Mouse (Mus musculus) heart, embryonic 11.5 days (tissue): ENCODE results near the gene Sdk1. TPM values are rescaled to one million over a fixed set of nuclear protein-coding genes. Genes with fewer than 3 reads are reported as not detected.

Experiments used
- ATAC-seq: fragments of 200-750 bp; cut with Nextera tagmentation; replicated peaks from 2 replicates; pipeline ENCODE4 v1.8.0; 2017; ENCODE audit warnings: moderate library complexity; ENCODE audit not compliant: insufficient number of reproducible peaks, low FRiP score, low TSS enrichment
- H3K27ac ChIP-seq: fragments of 300-500 bp; sonication (generic); 2 replicates; pipeline ENCODE4 v1.5.1; 2014; ENCODE audit warnings: mild to moderate bottlenecking, low read depth, low read length
- H3K27me3 ChIP-seq: fragments of 300-500 bp; sonication (generic); 2 replicates; pipeline ENCODE4 v1.6.1; 2014; ENCODE audit warnings: mild to moderate bottlenecking, low read length, mixed read lengths; ENCODE audit not compliant: control insufficient read depth, insufficient read depth
- H3K36me3 ChIP-seq: fragments of 300-500 bp; sonication (generic); 2 replicates; pipeline ENCODE4 v1.6.1; 2014; ENCODE audit warnings: mild to moderate bottlenecking, low read length, moderate library complexity, mixed read lengths; ENCODE audit not compliant: control insufficient read depth, insufficient read depth
- H3K4me1 ChIP-seq: fragments of 300-500 bp; sonication (generic); 2 replicates; pipeline ENCODE4 v1.6.1; 2014; ENCODE audit warnings: low read length; ENCODE audit not compliant: control insufficient read depth, insufficient read depth
- H3K4me2 ChIP-seq: fragments of 300-500 bp; sonication (generic); 2 replicates; pipeline ENCODE4 v1.6.1; 2014; ENCODE audit warnings: mild to moderate bottlenecking, moderate library complexity
- H3K4me3 ChIP-seq: fragments of 300-500 bp; sonication (generic); 2 replicates; pipeline ENCODE4 v1.5.1; 2014; ENCODE audit warnings: low read depth, low read length
- H3K9ac ChIP-seq: fragments of 300-500 bp; sonication (generic); 2 replicates; pipeline ENCODE4 v1.6.1; 2014; ENCODE audit warnings: mild to moderate bottlenecking, low read depth, low read length, moderate library complexity
- H3K9me3 ChIP-seq: fragments of 300-500 bp; sonication (generic); replicated peaks from 2 replicates; pipeline ENCODE4 v1.6.1; 2016; ENCODE audit warnings: low read length; ENCODE audit not compliant: control insufficient read depth
- WGBS: fragments of 180-500 bp; shearing (Covaris S2); extraction: QIAGEN DNeasy Blood & Tissue Kit; methylation state at CpG from one replicate; pipeline ENCODE4 v1.1.7; 2014; ENCODE audit not compliant: insufficient replicate concordance; 5-methylcytosine and 5-hydroxymethylcytosine counted together
- polyA plus RNA-seq: library from polyadenylated mRNA; unstranded; fragments of >200 nt; fragmentation: Nextera tagmentation; extraction: Ambion mirVana; gene quantifications from 2 replicates; pipeline ENCODE4 v1.2.1, GENCODE M21; 2014

Gene Sdk1
- polyA plus RNA-seq, 1 experiment from 2014 or later, result 3.1 TPM

DNA sequence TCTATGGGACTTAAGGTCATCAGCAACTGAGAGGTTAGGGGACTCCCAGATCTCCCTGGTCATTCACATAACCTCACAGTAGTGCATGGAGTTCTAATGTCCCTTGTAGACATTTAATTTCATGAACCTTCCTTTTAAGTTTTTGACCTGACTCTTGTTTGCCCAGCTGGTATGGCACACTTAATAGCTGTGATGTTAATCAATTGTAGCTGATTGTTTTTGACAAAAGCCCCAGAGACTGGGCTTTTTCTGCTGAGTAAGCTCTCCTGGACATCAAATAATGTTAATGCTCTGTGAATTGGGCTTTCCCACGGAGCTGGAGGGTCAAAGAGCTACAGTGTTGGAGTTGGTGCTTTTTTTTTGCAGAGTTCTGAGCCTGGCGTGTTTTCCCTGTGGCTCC lies 121.4 kb downstream of the Sdk1 start:
- no peak for ATAC-seq
- Histone ChIP-seq H3K27me3 (no peaks in the 10 kb centered on the region), H3K36me3 (no peaks in the 10 kb centered on the region), H3K4me2 (no peak overlapping the region), H3K27ac (no peak overlapping the region), H3K4me1 (no peaks in the 10 kb centered on the region), H3K9ac (no peak overlapping the region), H3K9me3 (no peaks in the 10 kb centered on the region), H3K4me3 (no peak overlapping the region)
- WGBS, result 61% methylated on average over 2 of the region's 2 CpGs

DNA sequence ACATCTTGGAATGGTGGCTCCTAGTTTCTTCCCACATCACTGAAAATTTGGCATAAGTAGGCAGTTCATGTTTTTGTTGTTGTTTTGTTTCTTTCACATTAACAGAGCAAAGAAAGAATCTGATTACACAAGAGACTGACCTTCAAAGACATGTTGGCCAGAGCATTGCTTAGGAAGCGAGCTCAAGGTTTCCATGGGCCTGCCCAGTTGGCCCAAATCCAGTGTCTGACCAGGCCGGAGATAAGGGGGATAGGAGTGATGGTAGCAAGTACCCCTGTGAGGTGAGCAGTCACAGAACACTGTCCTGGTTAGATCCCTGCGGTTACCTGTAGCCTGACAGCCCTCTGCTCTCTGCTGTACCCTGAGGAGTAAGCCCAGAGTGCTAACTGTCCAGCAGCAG lies 122.7 kb downstream of the Sdk1 start:
- Histone ChIP-seq H3K9ac (no peak overlapping the region), H3K4me2 (no peak overlapping the region), H3K27me3 (no peaks in the 10 kb centered on the region), H3K27ac (no peak overlapping the region), H3K9me3 (no peaks in the 10 kb centered on the region), H3K4me3 (no peak overlapping the region), H3K4me1 (peaks cover 8% of the 10 kb centered on the region; the same call in 1 of the 2 replicates), H3K36me3 (no peaks in the 10 kb centered on the region)
- no peak for ATAC-seq
- WGBS, result 72% methylated on average over 3 of the region's 3 CpGs

DNA sequence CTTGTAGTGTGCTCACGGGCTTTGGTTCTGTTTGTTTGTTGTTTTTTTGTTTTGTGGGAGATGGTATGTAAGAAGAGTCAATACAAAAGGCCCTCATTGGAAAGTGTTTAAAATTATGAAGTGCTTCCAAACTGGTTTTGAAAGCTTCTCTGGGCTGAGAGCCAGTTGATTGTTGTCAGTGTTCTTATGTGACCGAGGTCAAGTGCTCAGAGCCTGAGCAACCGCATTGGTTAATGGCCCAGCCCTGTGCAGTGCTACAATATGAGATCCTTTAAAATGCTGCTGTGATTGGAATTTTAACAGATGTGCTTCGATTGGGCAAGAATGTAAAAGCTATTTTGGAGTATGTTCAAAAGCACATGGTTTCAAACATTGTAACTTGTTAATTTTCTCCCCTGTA lies 127.3 kb downstream of the Sdk1 start:
- Histone ChIP-seq H3K27ac (no peak overlapping the region), H3K4me1 (peaks cover 9% of the 10 kb centered on the region; the same call in 1 of the 2 replicates), H3K27me3 (no peaks in the 10 kb centered on the region), H3K36me3 (no peaks in the 10 kb centered on the region), H3K4me2 (no peak overlapping the region), H3K4me3 (no peak overlapping the region), H3K9ac (no peak overlapping the region), H3K9me3 (no peaks in the 10 kb centered on the region)
- WGBS, result 58% methylated on average over 4 of the region's 4 CpGs
- ATAC-seq, result no peak

DNA sequence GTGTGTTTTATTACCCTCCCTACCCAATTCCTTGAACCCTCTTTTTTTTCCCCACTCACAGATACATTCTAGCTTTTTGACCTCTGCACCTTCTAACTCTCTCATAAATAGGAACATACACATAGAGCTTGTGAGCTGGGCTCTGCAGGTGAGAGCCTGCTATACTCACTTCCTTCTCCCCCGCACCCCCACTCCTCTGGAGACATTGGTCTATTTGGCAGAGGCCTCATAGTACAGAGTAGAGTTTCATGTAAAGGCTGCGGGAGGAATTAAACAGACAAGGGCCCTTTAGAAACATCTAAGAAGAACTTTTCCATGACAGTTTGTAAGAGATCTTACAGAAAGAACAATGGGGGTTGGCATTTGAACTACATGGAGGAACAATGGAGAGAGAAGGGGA lies 133.5 kb downstream of the Sdk1 start:
- Histone ChIP-seq H3K4me3 (no peak overlapping the region), H3K9me3 (no peaks in the 10 kb centered on the region), H3K36me3 (no peaks in the 10 kb centered on the region), H3K27ac (no peak overlapping the region), H3K9ac (no peak overlapping the region), H3K4me1 (peaks cover 12% of the 10 kb centered on the region), H3K27me3 (no peaks in the 10 kb centered on the region), H3K4me2 (no peak overlapping the region)
- WGBS, result 84% methylated on average over 2 of the region's 2 CpGs
- no peak for ATAC-seq

DNA sequence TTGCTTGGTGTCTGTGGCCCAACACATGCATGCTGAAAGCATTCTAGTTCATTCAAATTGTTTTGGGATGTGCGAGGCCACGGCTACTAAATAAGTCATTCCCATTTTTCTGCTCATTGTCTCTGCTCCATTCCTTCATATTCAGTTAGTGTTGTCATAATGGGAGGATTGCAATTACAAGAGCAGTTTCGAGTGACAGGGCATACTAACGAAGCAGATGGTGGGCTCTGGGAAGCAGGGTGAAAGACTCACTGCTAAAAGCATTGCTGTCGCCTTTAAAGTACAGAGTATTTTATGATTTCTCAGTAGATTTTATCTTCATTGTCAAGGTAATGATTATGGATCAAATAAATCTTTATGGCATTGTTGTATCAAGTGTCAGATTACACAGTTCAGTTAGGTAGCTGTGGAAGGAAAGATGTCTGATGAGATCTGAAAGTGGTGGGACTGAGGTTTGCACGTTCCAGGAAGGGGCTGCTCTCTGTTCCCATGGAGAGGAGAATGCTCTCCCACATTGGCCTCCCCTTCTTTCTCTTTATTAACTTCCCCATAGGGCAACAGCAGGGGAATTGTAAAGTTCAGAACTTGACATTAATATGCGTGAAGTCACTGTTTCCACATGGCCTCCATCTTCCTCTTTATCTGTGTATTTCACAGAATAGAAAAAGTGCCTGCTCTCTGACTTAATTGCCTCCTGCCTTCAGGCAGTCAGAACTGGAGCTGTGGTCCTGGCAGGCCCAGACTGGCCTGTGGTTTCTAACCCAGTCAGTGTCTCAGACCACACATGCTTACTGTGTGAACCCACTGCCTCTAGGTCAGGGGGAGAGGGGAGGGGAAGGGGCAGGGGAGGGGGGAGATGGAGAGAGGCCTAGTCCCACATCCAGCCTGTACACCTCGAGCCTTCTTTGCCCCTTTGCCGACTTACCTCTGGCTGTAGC lies 138.8 kb downstream of the Sdk1 start:
- WGBS, result 70% methylated on average over 9 of the region's 9 CpGs
- no peak for ATAC-seq
- Histone ChIP-seq H3K4me3 (no peak overlapping the region), H3K27ac (no peak overlapping the region), H3K27me3 (no peaks in the 10 kb centered on the region), H3K36me3 (no peaks in the 10 kb centered on the region), H3K4me1 (peaks cover 4% of the 10 kb centered on the region), H3K9me3 (no peaks in the 10 kb centered on the region), H3K4me2 (no peak overlapping the region), H3K9ac (no peak overlapping the region)

DNA sequence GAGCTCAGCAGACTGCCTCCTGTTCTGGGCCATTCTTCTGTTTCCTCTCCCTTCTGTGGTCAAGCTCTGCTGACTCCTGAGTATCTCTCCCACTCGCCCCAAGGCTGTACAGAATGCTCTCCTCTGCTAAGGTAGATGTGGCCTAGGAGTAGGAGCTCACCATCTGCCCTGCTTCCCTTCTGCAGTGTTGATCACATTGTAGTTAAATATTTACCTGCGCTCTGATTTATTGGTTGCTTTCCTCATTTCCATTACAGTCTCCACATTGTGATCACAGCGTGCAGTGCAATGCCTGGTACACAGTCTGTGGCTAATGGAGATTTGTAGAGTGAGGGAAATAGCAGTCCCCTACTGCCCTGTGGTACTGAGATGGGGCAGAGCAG lies 139.5 kb downstream of the Sdk1 start:
- Histone ChIP-seq H3K4me2 (no peak overlapping the region), H3K9me3 (no peaks in the 10 kb centered on the region), H3K27ac (no peak overlapping the region), H3K36me3 (no peaks in the 10 kb centered on the region), H3K9ac (no peak overlapping the region), H3K4me3 (no peak overlapping the region), H3K4me1 (peaks cover 2% of the 10 kb centered on the region; the same call in 1 of the 2 replicates), H3K27me3 (no peaks in the 10 kb centered on the region)
- 77% methylated on average over 3 of the region's 3 CpGs for WGBS
- ATAC-seq, result no peak

DNA sequence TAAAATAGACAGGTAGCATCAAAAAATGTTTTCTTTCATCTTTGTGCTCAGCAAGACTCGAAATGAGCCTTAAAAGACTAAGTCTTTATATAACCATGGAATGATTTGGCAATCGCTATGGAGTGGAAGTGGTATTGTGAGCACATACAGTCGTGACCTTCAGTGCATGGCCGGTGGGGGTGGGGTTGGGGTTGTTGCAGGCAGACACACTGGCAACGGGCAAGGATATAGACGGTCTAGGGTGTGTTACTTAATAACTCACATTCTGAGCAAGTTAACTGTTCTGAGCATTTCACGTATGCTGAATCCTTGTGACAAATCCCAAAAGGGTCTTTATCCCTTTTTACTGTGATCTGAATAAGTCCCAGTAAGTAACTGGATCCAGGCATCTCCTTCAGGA lies 140.3 kb downstream of the Sdk1 start:
- peaks cover 2% of the 10 kb centered on the region; the same call in 1 of the 2 replicates for H3K4me1 ChIP-seq
- H3K27me3 ChIP-seq, result no peaks in the 10 kb centered on the region
- H3K4me3 ChIP-seq, result no peak overlapping the region
- no peaks in the 10 kb centered on the region for H3K9me3 ChIP-seq
- no peak overlapping the region for H3K4me2 ChIP-seq
- 76% methylated on average over 7 of the region's 7 CpGs for WGBS
- no peaks in the 10 kb centered on the region for H3K36me3 ChIP-seq
- no peak overlapping the region for H3K27ac ChIP-seq
- ATAC-seq, result no peak
- no peak overlapping the region for H3K9ac ChIP-seq

DNA sequence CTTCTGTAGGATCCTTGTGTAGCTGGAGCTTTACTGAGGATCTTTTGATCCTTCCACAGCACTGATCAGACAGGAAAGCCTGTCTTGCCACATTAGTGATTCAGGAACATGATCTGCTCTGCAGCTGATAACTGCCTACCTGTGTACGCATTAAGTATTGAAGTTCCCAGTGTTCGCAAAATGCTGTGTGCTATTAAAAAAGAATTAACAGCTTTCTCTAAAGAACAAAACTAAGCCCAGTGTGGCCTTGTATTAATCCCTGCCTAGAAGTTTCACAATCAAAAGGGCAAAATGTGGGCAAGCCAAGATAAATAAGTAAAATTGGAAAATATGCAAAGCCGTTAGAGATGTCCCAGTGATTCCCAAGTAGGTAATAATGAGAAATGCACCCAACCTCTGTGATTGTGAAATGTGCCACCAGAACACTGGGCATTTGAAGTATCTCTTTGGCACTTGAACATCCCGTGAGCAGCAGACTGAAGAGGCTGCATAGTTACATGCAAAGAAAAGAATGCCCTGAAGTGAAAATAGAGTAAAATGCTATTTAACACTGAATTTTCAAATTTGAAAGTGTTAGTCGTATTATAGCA lies 141.1 kb downstream of the Sdk1 start:
- WGBS, result 79% methylated on average over 5 of the region's 5 CpGs
- no peaks in the 10 kb centered on the region for H3K36me3 ChIP-seq
- no peak overlapping the region for H3K9ac ChIP-seq
- no peak for ATAC-seq
- H3K4me1 ChIP-seq, result peaks cover 2% of the 10 kb centered on the region; the same call in 1 of the 2 replicates
- no peak overlapping the region for H3K27ac ChIP-seq
- H3K4me2 ChIP-seq, result no peak overlapping the region
- H3K27me3 ChIP-seq, result no peaks in the 10 kb centered on the region
- H3K9me3 ChIP-seq, result no peaks in the 10 kb centered on the region
- no peak overlapping the region for H3K4me3 ChIP-seq
